Mouse (Mus musculus): Measurements from ENCODE around the gene Arhgef10l.
A peak's percentile ranks its signal among the peaks of the same experiment; 100 is the strongest.

The Arhgef10l gene

GRCm38 (mm10) chr4:140665760-140666159, at the start of gene Arhgef10l:
Gene Arhgef10l (minus strand): TSS chr4:140666012.
- DNase-seq (ENCODE audit: low spot score in 2 of 2): peak; percentile 91 to 93

- DNase-seq (ENCODE audit: low spot score in 2 of 2): no peak
These were observed 48.8 kb upstream of the Arhgef10l start for GRCm38 (mm10) chr4:140714586-140714985.

- peak; percentile 82 to 89 for DNase-seq (ENCODE audit: low spot score in 2 of 2)
These were observed 47.9 kb upstream of the Arhgef10l start for GRCm38 (mm10) chr4:140713480-140714365.

GRCm38 (mm10) chr4:140711360-140711759, 45.5 kb upstream of the Arhgef10l start:
- no peak for DNase-seq (ENCODE audit: low spot score in 2 of 2)

GRCm38 (mm10) chr4:140710781-140711180, 45.0 kb upstream of the Arhgef10l start:
- DNase-seq (ENCODE audit: low spot score in 2 of 2): no peak

- DNase-seq (ENCODE audit: low spot score in 2 of 2): no peak
These were observed 43.8 kb upstream of the Arhgef10l start for GRCm38 (mm10) chr4:140709617-140710016.

- no peak for DNase-seq (ENCODE audit: low spot score in 2 of 2)
These were observed 43.3 kb upstream of the Arhgef10l start for GRCm38 (mm10) chr4:140709111-140709510.

- peak in 1 of 2 experiments; percentile 32 for DNase-seq (ENCODE audit: low spot score in 2 of 2)
These were observed 42.6 kb upstream of the Arhgef10l start for GRCm38 (mm10) chr4:140708297-140708927.

GRCm38 (mm10) chr4:140707615-140708014, 41.8 kb upstream of the Arhgef10l start:
- DNase-seq (ENCODE audit: low spot score in 2 of 2): no peak

- DNase-seq (ENCODE audit: low spot score in 2 of 2): no peak
These were observed 38.4 kb upstream of the Arhgef10l start for GRCm38 (mm10) chr4:140704166-140704565.

- DNase-seq (ENCODE audit: low spot score in 2 of 2): no peak
These were observed 37.8 kb upstream of the Arhgef10l start for GRCm38 (mm10) chr4:140703636-140704035.

GRCm38 (mm10) chr4:140702611-140703327, 37.0 kb upstream of the Arhgef10l start:
- peak; percentile 75 to 82 for DNase-seq (ENCODE audit: low spot score in 2 of 2)

- no peak for DNase-seq (ENCODE audit: low spot score in 2 of 2)
These were observed 36.1 kb upstream of the Arhgef10l start for GRCm38 (mm10) chr4:140701716-140702561.

- peak; percentile 69 to 73 for DNase-seq (ENCODE audit: low spot score in 2 of 2)
These were observed 35.4 kb upstream of the Arhgef10l start for GRCm38 (mm10) chr4:140701049-140701715.

GRCm38 (mm10) chr4:140700269-140701018, 34.6 kb upstream of the Arhgef10l start, which contains the start of gene Rcc2:
Gene Rcc2 (plus strand): TSS chr4:140700541.
- no peak for DNase-seq (ENCODE audit: low spot score in 2 of 2)

- peak; percentile 69 to 84 for DNase-seq (ENCODE audit: low spot score in 2 of 2)
These were observed 33.8 kb upstream of the Arhgef10l start for GRCm38 (mm10) chr4:140699441-140700127.

- DNase-seq (ENCODE audit: low spot score in 2 of 2): no peak
These were observed 30.1 kb upstream of the Arhgef10l start for GRCm38 (mm10) chr4:140695675-140696585.

- no peak for DNase-seq (ENCODE audit: low spot score in 2 of 2)
These were observed 29.3 kb upstream of the Arhgef10l start for GRCm38 (mm10) chr4:140695146-140695545.

Data from urinary bladder, postnatal 36 days (tissue).